Mouse (Mus musculus) MEL-GATA-1-ER (cell line): Measurements from ENCODE around the gene Top3b.
"Not testable (repeated sequence)": the region's sequence is repeated elsewhere in the genome, so short reads cannot be mapped to it uniquely, and the experiment has no call there.

Experiments
- DNase-seq: peaks from one replicate; pipeline ENCODE4 v3.0.0-alpha.2; 2012; ENCODE audit warnings: low read depth; ENCODE audit errors: extremely low read depth

The Top3b gene

DNA sequence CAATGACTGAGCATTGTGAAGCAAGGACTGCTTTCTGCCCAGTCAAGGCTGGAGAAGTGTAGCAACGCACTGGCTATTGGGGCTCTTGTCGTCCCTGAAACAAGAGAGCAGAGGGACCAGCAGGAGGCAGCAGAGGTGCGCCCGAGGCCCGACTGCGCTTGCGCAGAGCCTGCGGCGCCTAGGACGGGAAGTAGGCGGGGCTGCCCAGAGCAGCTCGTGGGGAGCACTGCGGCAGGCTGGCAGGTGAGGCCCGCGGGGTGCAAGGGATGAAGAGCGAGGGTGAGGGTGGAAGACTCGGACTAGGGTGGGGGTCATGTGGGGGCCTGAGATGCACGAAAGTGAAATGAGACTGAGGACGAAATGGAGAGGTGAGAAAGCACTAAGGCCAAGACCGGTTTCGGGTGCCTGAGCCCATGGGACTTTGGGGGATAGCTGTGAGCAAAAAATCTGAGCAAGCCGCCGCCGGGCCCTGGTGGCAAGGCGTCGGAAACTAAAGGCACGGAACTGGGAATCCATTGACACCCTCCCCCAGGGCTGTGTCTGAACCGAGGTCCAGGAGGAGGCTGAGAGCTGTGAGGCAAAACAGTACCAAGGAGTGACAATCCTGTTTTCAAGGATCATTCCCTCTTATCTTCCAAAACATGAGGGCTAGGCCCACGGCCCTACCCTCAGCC lies 26.0 kb downstream of the Top3b start, which contains the start of gene Ppm1f:
Gene Ppm1f, plus strand, starts transcription at position 88 of the 674 bp plus-strand sequence.
- peak; percentile 76 for DNase-seq

GRCm38 (mm10) chr16:16897056-16897584 lies 26.6 kb downstream of the Top3b start:
- peak; percentile 11 for DNase-seq

GRCm38 (mm10) chr16:16902329-16902728 lies 31.8 kb downstream of the Top3b start:
- no peak for DNase-seq

DNA sequence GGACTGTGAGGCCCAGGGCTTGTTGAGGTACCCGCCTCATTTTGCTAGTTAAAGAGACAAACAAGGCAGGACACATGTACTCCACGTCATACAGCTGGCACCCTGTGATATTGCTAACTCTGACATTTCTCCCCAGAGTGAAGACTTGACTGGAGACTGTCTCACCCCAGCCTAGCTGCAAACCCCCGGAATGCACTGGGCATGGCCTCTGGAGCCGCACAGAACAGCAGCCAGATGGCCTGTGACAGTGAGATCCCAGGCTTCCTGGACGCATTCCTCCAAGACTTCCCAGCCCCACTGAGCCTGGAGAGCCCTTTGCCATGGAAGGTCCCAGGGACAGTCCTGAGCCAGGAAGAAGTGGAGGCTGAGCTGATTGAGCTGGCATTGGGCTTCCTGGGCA lies 32.7 kb downstream of the Top3b start:
- DNase-seq = no peak

DNA sequence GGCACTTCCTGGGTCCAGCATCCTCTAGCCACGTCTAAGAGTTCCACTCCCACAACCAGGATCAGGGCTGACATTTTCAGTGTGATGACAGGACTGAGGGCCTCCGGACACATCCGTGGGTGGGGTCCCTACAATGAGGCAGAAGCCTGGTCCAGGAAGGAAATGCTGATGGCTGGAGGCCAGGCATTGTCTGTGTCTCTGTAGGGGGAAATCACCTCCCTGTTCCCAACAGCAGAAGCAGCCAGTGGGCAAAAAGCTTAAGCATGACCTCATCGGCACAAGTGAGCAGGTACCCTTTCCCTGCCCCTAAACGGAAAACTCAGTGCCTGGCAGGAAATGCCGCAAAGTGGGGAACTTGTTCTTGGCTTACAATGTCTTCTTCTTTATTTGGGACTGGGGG lies 37.3 kb downstream of the Top3b start:
- DNase-seq = no peak

DNA sequence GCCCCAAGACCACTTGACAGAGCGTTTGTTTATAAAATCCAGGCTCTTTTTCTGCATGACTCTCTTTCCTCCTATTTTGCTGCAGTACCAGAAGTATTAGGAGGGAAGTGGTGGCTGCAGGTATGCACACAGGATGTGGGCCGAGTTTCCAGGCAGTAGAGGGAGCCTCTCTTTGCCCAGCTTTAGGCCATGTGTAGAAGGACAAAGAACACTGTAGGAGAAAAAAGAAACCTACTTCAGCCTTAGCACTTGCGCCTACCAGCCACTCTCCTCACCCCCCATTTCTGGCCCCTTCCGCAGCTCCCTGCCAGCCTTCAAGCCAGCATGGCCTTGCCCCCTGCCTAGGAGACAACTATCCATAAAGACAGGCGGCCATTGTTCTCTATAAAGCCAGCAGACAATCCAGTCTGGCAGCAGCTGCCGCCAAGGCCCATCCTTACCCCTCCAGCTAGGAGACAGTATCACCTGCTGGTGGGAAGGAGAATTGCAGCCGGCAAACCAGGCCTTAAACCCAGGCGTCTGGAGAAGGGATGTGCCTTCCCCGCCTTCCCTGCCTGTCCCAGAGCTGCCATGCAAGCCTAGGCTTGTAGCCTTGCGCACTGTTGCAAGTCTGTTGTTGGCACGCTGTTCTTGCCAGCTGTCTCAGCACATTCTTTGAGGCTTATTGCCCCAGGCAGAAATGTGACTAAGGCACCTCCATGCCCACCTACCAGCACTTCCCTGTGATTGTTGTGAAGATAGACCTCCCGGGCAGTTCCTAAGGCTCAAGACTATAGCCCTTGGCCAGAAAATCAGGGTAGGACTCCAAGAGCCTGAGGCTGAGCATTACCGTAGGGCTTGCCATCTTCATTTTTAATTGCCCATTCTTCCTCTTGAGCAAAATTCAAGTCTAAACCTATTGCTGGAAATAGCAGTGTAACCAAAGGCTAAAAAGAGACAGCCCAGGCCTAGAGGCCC lies 41.4 kb downstream of the Top3b start:
- peak; percentile 19 for DNase-seq

GRCm38 (mm10) chr16:16913440-16913839 lies 42.9 kb downstream of the Top3b start:
- DNase-seq = no peak

DNA sequence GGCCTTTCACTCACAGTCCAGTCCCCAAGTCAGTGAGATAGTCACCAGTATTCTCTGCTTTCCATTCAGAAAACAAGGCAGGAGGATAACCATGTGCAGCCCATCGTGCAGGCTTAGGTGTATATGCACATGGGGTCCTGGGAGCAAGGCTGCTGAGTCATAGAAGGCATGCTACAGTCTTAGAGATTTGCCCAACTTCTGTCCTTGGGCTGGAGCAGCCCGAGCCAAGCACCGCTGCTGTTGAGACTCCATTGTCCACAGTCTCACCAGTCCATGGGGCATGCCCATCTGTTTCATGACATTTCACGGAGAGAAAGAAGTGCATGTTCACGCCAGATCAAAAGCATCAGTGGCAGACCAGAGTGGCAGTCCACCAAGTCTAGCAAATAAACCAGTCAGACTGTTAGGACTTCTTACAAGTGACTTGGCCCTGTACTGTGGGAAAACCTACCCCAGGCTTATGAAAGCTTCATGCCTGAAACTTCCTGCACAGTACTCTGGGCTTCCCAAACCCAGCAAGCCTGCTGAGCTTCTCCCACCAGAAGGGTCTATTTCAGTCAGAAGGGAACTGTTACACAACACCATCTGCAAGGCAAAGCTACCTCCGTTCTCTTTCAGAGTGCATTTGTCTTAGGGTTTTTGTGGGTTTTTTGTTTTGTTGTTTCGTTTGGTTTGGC lies 48.0 kb downstream of the Top3b start:
- no peak for DNase-seq

DNA sequence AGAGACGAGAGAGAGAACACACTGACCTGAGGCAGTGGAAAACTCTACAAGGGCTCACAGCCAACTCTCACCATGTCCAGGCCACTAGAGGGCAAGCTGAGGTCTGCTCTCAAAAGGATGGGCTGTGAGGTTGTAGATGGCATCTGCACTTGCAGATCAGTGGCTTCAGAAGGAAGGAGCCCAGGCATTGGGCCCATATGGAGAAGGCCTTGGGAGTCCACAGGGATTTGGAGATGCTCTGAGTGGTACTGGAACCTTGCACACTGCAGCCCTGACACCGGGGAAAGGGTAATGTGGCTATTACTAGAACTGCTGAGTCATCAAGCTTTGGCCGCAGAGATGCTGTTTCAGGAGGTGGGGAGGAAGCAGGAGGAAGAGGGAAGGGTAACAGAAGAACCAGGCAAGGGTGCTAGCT lies 50.5 kb downstream of the Top3b start:
- DNase-seq = no peak

GRCm38 (mm10) chr16:16924481-16924880 lies 53.9 kb downstream of the Top3b start:
- no peak for DNase-seq

DNA sequence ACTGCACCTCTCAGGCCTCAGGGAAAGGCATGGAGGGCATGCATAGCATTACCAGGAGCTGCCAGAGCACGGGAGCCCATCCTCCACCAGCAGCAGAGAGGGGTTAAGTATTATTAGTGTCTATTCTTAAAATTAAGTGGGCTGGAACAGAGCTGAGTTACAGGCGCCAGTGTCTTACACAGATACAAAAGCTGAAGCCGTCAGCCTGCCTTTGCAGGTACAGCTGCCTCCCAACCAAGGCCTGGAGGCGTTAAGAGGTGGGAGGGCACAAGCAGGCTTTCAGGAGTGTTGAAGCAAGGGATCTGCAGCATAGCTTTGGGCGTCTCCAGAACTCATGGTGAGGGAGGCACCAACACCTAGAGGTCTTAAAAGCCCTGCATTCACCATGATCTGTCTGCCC lies 56.0 kb downstream of the Top3b start:
- DNase-seq = no peak

DNA sequence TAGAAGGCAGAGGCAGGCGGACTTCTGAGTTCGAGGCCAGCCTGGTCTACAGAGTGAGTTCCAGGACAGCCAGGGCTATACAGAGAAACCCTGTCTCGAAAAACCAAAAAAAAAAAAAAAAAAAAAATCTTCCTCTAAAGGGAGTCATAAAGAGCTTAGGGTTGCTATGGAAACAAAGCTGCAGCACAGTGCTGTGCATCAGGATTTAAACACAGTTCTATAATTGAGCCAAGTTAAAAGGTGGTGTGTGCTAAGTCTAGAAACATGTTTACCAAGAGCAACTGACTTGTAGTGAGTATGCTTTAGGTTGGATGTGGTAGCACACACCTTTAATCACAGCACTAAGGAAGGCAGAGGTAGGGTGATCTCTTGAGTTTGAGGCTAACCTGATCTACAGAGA lies 58.4 kb downstream of the Top3b start:
- not testable (repeated sequence) for DNase-seq

DNA sequence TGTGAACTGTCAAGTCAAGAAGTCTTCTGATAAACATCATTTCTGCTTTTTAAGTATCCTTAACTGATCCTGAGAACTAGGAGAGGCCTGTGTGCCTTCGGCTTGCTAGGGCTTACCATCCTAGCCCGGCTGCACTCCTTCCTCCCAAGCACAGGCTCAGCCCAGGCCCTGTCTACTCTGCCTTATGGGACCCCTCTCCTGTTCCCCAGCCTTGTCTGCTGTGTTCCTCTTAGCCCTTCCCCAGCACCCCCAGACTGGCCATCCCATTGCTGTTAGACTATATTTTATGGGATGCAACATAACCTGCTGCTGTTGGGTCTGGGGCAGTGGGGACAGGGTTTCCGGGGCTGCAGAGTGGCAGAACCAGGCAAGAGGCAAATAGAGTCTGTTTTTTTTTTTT lies 59.8 kb downstream of the Top3b start:
- no peak for DNase-seq

DNA sequence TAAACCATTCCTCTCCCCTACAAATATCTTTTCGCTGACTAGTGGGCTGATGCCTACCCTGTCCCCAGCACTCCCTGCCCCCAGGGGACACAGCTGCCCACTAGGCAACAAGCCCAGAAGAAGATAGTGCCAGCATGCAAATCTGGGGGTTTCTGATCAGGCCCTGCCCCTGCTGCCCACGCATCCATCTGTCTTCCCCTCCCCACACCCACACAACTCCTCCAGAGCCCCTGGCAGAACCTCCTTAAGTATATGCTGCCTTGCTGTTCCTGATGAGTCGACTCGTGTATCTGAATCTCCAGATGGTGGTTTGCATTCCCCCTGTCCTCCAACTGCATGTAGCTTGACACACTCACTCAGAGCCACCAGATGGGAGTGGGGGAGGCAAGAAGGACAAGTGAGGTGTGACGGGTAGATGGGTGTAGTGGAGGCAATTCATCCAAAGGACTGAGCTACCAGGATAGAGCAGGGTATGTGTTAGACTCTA lies 60.3 kb downstream of the Top3b start:
- DNase-seq = no peak

- DNase-seq = no peak
Measured at GRCm38 (mm10) chr16:16939543-16939942, 69.0 kb downstream of the Top3b start.

DNA sequence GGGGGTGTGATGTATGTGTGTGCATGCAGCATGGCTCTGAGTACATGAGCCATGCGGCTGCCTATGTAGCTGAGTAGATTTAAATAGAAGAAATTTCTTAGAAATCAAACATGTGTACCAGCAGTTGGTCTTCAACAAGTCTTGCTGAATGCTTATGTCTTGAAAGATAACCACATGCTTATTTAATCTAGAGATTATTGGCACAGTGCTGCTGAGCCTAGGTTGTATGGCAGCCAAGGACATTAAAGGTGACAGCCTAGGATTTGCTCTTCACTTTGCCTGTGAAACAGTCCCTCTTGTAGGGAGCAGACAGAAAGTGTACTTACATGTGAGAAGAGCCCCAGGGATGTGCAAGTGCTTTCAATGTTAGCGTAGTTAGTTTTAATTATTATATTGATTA lies 70.5 kb downstream of the Top3b start:
- DNase-seq = no peak
